Mouse (Mus musculus) neural tube, embryonic 14.5 days (tissue): ENCODE data around the gene Slc44a2. TPM values are rescaled to one million over a fixed set of nuclear protein-coding genes. Genes with fewer than 3 reads are reported as not detected.
A peak's percentile ranks its signal among the peaks of the same experiment; 100 is the strongest.
"Not testable (repeated sequence)": the region's sequence is repeated elsewhere in the genome, so short reads cannot be mapped to it uniquely, and the experiment has no call there.

Source experiments
- ATAC-seq: fragments of 200-750 bp; cut with Nextera tagmentation; 2 replicates; pipeline ENCODE4 v1.8.0; 2017; ENCODE audit warnings: low read depth, mild to moderate bottlenecking, moderate TSS enrichment, moderate library complexity
- H3K27ac ChIP-seq: fragments of 300-500 bp; sonication (generic); 2 replicates; pipeline ENCODE4 v1.5.1; 2014; ENCODE audit warnings: low read depth, mild to moderate bottlenecking, control low read depth, low read length, moderate library complexity, mixed read lengths
- H3K27me3 ChIP-seq: fragments of 300-500 bp; sonication (generic); 2 replicates; pipeline ENCODE4 v1.6.1; 2014; ENCODE audit warnings: low read length; ENCODE audit not compliant: control insufficient read depth, insufficient read depth
- H3K36me3 ChIP-seq: fragments of 300-500 bp; sonication (generic); 2 replicates; pipeline ENCODE4 v1.6.1; 2014; ENCODE audit warnings: low read length, mixed read lengths; ENCODE audit not compliant: control insufficient read depth, insufficient read depth
- H3K4me1 ChIP-seq: fragments of 300-500 bp; sonication (generic); 2 replicates; pipeline ENCODE4 v1.6.1; 2014; ENCODE audit warnings: low read length; ENCODE audit not compliant: control insufficient read depth, insufficient read depth
- H3K4me2 ChIP-seq: fragments of 300-500 bp; sonication (generic); 2 replicates; pipeline ENCODE4 v1.6.1; 2014; ENCODE audit warnings: mild to moderate bottlenecking, low read depth, low read length, control low read depth
- H3K4me3 ChIP-seq: fragments of 300-500 bp; sonication (generic); 2 replicates; pipeline ENCODE4 v1.5.1; 2014; ENCODE audit warnings: low read depth, low read length, control low read depth, mixed read lengths
- H3K9ac ChIP-seq: fragments of 300-500 bp; sonication (generic); replicated peaks from 2 replicates; pipeline ENCODE4 v1.6.1; 2014; ENCODE audit warnings: low read depth, mild to moderate bottlenecking, control low read depth, low read length, mixed read lengths
- H3K9me3 ChIP-seq: fragments of 300-500 bp; sonication (generic); 2 replicates; pipeline ENCODE4 v1.6.1; 2016; ENCODE audit warnings: low read length; ENCODE audit not compliant: control insufficient read depth
- WGBS: fragments of 180-500 bp; shearing (Covaris S2); extraction: QIAGEN DNeasy Blood & Tissue Kit; methylation state at CpG from one replicate; pipeline ENCODE4 v1.1.7; 2014; 5-methylcytosine and 5-hydroxymethylcytosine counted together
- polyA plus RNA-seq: library from polyadenylated mRNA; unstranded; fragments of >200 nt; fragmentation: Nextera tagmentation; extraction: Ambion mirVana; gene quantifications from 2 replicates; pipeline ENCODE4 v1.2.1, GENCODE M21; 2014

The Slc44a2 gene
- polyA plus RNA-seq, 1 experiment from 2014 or later: 67.7 TPM

GRCm38 (mm10) chr9:21291022-21291787, 29.3 kb upstream of the Slc44a2 start, which contains the start of gene Cdkn2d:
TSS of gene Cdkn2d (minus strand) at chr9:21291407.
- ATAC-seq: peak; percentile 96
- peak within 1 kb of the TSS; percentile 75 for H3K9ac ChIP-seq
- H3K27ac ChIP-seq: peak within 1 kb of the TSS; percentile 74
- no peaks in the 10 kb centered on the region for H3K27me3 ChIP-seq
- H3K9me3 ChIP-seq: no peaks in the 10 kb centered on the region
- H3K36me3 ChIP-seq: no peaks in the 10 kb centered on the region
- H3K4me2 ChIP-seq: peak within 1 kb of the TSS; percentile 62
- under 1% methylated on average over 48 of the region's 51 CpGs for WGBS
- peaks cover 26% of the 10 kb centered on the region for H3K4me1 ChIP-seq
- H3K4me3 ChIP-seq: peak within 1 kb of the TSS; percentile 74

GRCm38 (mm10) chr9:21291868-21292267, 28.6 kb upstream of the Slc44a2 start:
- H3K27me3 ChIP-seq, H3K27ac ChIP-seq, H3K36me3 ChIP-seq, ATAC-seq, H3K9me3 ChIP-seq: not testable (repeated sequence)
- Histone ChIP-seq H3K4me2 (peak overlapping the region; percentile 62), H3K4me3 (peak overlapping the region; percentile 74; the same call in 1 of the 2 replicates), H3K9ac (0 out of 2 replicates have a peak overlapping the region, but pooled peaks have one; percentile 75), H3K4me1 (peaks cover 22% of the 10 kb centered on the region)
- WGBS: 17% methylated on average over 7 of the region's 7 CpGs

GRCm38 (mm10) chr9:21292271-21292670, 28.2 kb upstream of the Slc44a2 start:
- WGBS: 95% methylated on average over 3 of the region's 3 CpGs
- no peaks in the 10 kb centered on the region for H3K36me3 ChIP-seq
- H3K9ac ChIP-seq: no peak overlapping the region
- H3K27ac ChIP-seq: no peak overlapping the region
- H3K4me1 ChIP-seq: peaks cover 18% of the 10 kb centered on the region
- H3K27me3 ChIP-seq: no peaks in the 10 kb centered on the region
- H3K9me3 ChIP-seq: no peaks in the 10 kb centered on the region
- ATAC-seq: no peak
- no peak overlapping the region for H3K4me3 ChIP-seq
- H3K4me2 ChIP-seq: no peak overlapping the region

GRCm38 (mm10) chr9:21299014-21299413, 21.5 kb upstream of the Slc44a2 start:
- H3K9ac ChIP-seq: no peak overlapping the region
- H3K4me2 ChIP-seq: no peak overlapping the region
- no peaks in the 10 kb centered on the region for H3K36me3 ChIP-seq
- no peak for ATAC-seq
- no peaks in the 10 kb centered on the region for H3K4me1 ChIP-seq
- H3K9me3 ChIP-seq: no peaks in the 10 kb centered on the region
- H3K27me3 ChIP-seq: no peaks in the 10 kb centered on the region
- H3K27ac ChIP-seq: no peak overlapping the region
- no peak overlapping the region for H3K4me3 ChIP-seq
- WGBS: 89% methylated on average over 10 of the region's 10 CpGs

GRCm38 (mm10) chr9:21305065-21305464, 15.4 kb upstream of the Slc44a2 start:
- ATAC-seq: no peak
- Histone ChIP-seq H3K36me3 (no peaks in the 10 kb centered on the region), H3K4me1 (no peaks in the 10 kb centered on the region), H3K27ac (no peak overlapping the region), H3K27me3 (no peaks in the 10 kb centered on the region), H3K9ac (no peak overlapping the region), H3K9me3 (no peaks in the 10 kb centered on the region), H3K4me3 (no peak overlapping the region), H3K4me2 (no peak overlapping the region)
- 84% methylated on average over 7 of the region's 7 CpGs for whole genome bisulfite sequencing

GRCm38 (mm10) chr9:21309150-21309741, 11.3 kb upstream of the Slc44a2 start:
- peaks cover 6% of the 10 kb centered on the region; the same call in 1 of the 2 replicates for H3K27me3 ChIP-seq
- WGBS: 71% methylated on average over 15 of the region's 15 CpGs
- ATAC-seq: no peak
- H3K36me3 ChIP-seq: no peaks in the 10 kb centered on the region
- H3K27ac ChIP-seq: no peak overlapping the region
- no peaks in the 10 kb centered on the region for H3K4me1 ChIP-seq
- no peaks in the 10 kb centered on the region for H3K9me3 ChIP-seq
- H3K4me2 ChIP-seq: no peak overlapping the region
- no peak overlapping the region for H3K9ac ChIP-seq
- no peak overlapping the region for H3K4me3 ChIP-seq

GRCm38 (mm10) chr9:21311695-21312094, 8.8 kb upstream of the Slc44a2 start:
- no peak overlapping the region for H3K27ac ChIP-seq
- 0 out of 2 replicates have a peak overlapping the region, but pooled peaks have one; percentile 13 for H3K4me3 ChIP-seq
- H3K36me3 ChIP-seq: no peaks in the 10 kb centered on the region
- H3K9ac ChIP-seq: 0 out of 2 replicates have a peak overlapping the region, but pooled peaks have one; percentile 21
- 0 out of 2 replicates have a peak overlapping the region, but pooled peaks have one; percentile 29 for H3K4me2 ChIP-seq
- no peak for ATAC-seq
- H3K9me3 ChIP-seq: no peaks in the 10 kb centered on the region
- 29% methylated on average over 7 of the region's 7 CpGs for WGBS
- no peaks in the 10 kb centered on the region for H3K4me1 ChIP-seq
- peaks cover 6% of the 10 kb centered on the region; the same call in 1 of the 2 replicates for H3K27me3 ChIP-seq

- ATAC-seq: no peak
- Histone ChIP-seq H3K36me3 (no peaks in the 10 kb centered on the region), H3K27me3 (peaks cover 6% of the 10 kb centered on the region; the same call in 1 of the 2 replicates), H3K27ac (no peak within 1 kb of the TSS), H3K4me1 (no peaks in the 10 kb centered on the region), H3K9ac (0 out of 2 replicates have a peak within 1 kb of the TSS, but pooled peaks have one; percentile 21), H3K4me2 (peak within 1 kb of the TSS; percentile 29; the same call in 1 of the 2 replicates), H3K9me3 (no peaks in the 10 kb centered on the region), H3K4me3 (0 out of 2 replicates have a peak within 1 kb of the TSS, but pooled peaks have one; percentile 13)
- WGBS: 8% methylated on average over 35 of the region's 35 CpGs
Measured at GRCm38 (mm10) chr9:21312134-21312533, 8.4 kb upstream of the Slc44a2 start, which contains the start of gene Ap1m2. TSS of gene Ap1m2 (minus strand) at chr9:21312337.

GRCm38 (mm10) chr9:21313394-21313793, 7.1 kb upstream of the Slc44a2 start:
- H3K4me3 ChIP-seq: no peak overlapping the region
- 11% methylated on average over 11 of the region's 11 CpGs for WGBS
- H3K27me3 ChIP-seq: peaks cover 6% of the 10 kb centered on the region; the same call in 1 of the 2 replicates
- H3K27ac ChIP-seq: no peak overlapping the region
- H3K4me2 ChIP-seq: no peak overlapping the region
- H3K9me3 ChIP-seq: no peaks in the 10 kb centered on the region
- no peaks in the 10 kb centered on the region for H3K4me1 ChIP-seq
- peak; percentile 52; the same call in 1 of the 2 replicates for ATAC-seq
- no peak overlapping the region for H3K9ac ChIP-seq
- no peaks in the 10 kb centered on the region for H3K36me3 ChIP-seq
